Mouse (Mus musculus) T-helper 17 cell (primary cell): ENCODE measurements at regions not wholly inside any gene's neighbourhood (a gene's known extent, or its start where the extent isn't known, plus 50 kb on each side); places are given as distances from the start of the nearest gene placed in this dataset.
"Not testable (repeated sequence)": the region's sequence is repeated elsewhere in the genome, so short reads cannot be mapped to it uniquely, and the experiment has no call there.

ENCODE experiments used
- in situ Hi-C, 2 experiments: fragments of 300-600 bp; cut with MboI, MseI; formaldehyde crosslinking; loops; 1 replicate in 1 of 2; 2 replicates in 1 of 2; pipeline ENCODE4 v1.15.1; 2025; ENCODE audit warnings: high pct_unique_total_duplicates in 2 of 2

DNA sequence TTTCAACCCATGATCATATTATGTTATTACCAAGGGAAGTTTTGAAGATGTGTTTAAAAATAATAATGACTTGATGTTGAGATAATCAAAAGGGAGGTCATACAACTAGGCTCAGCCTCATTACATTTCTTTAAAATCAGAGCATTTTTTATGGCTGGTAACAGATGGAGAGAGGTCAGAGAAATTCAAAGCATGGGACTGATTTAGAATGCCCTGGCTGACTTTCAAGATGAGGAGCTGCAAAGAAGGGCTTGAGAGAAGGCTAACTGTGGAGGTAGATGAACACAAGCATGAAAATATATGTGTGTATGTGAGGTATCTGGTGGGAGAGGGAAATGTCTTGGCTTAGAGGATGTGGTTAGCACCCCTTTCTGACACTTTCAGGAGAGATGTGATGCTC, 502.6 kb upstream of the Gdi2 start:
- in situ Hi-C loops = not testable (repeated sequence)

- in situ Hi-C loops = not testable (repeated sequence)
Measured at GRCm38 (mm10) chr13:3037010-3037409, 500.9 kb upstream of the Gdi2 start.

DNA sequence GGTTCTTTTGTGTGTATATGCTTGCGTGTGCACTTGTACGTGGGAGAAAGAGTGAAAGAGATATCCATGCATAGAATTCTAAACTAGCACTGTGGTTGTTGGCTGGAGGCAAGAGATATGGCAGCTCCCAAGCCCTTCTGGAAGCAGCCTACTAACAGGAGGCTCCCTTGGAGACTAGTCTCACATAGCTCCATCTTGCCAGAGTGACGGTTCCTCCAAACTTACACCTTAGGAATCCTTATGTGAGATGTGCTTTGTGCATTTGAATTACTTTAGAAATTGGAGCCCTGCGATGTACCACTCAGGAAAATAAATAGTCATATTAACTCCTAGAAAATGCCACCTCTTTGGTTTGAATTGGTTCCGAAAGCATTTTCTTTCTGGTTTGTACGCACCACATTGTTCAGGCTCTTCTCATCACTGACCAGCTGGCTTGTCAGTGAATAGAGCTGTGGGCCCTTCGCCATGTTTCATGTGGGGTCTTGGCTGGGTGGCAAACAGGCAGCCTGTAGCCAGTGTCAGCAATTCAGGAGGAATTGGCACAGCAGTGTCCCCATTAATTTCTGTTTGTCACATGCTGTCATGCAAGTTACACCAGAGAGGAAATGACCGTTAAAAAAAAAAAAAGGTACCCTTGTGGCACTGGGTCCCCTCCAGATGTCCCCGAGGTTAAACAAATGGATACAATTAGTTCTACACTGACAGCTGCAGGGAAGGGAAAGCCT, 491.3 kb upstream of the Gdi2 start:
- in situ Hi-C loops = not testable (repeated sequence)

DNA sequence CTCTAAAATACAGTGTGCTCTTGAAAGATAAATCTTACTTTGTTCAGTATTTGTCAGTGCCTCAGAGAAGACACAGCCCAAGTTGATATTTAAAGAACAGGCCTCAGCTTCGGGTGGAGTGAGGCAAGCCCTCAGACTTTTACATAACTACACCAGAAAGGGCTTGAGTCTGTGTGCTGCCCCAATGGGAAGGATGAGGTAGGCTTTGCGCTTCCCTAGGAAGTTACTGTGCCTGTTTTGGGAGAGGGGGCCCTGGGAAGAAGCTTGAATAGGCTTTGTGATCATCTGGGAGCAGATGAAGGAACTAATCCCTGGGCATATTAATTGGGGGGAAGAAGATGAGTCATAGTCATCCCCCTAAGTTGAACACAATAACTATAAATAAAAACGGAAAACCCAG, 454.4 kb upstream of the Gdi2 start:
- in situ Hi-C loops = loop anchor here in 1 of 2 experiments (10.0 kb wide), 1 partner anchor 61 kb away; no protein-coding TSS in a partner anchor

DNA sequence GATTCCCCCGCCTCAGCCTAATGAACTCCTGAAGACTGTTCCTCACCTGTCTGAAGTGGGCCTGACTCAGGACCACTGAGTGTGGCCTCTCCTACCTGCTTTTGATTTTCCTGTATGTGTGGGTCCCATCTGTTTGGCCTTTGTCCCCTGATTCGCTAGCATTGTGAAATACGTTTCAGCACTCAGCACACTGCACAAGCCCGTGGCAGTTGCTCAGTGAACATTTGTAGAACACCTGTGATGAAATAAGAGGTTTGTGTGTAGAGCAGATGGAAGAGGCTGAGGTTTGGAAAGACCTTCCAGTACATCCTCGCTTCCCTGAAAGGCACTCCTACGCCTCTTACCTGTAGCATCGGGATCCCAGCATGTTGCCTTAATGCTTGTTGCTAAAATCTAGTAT, 447.9 kb upstream of the Gdi2 start:
- in situ Hi-C loops = loop anchor here in 1 of 2 experiments (10.0 kb wide), 1 partner anchor 55 kb away; no protein-coding TSS in a partner anchor

DNA sequence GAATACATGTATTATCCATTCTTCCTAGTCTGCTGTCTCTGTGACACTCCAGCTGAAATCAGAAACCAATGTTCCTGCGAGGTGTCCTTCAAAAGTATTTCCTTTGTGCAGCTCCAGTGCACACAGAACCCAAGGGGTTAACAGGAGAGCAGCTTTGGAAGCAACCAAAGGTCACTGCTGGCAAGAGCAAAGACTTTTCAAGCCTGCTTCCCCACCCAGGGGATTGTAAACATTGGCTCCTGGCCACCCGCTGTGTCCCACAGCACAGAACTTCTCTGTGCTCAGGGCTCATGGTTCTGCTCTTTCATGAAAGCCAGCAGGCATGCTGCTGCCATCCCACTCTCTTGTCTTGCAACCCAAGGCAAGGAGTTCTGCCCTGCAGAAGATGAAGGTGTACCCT, 431.3 kb upstream of the Gdi2 start:
- in situ Hi-C loops = not testable (repeated sequence)

DNA sequence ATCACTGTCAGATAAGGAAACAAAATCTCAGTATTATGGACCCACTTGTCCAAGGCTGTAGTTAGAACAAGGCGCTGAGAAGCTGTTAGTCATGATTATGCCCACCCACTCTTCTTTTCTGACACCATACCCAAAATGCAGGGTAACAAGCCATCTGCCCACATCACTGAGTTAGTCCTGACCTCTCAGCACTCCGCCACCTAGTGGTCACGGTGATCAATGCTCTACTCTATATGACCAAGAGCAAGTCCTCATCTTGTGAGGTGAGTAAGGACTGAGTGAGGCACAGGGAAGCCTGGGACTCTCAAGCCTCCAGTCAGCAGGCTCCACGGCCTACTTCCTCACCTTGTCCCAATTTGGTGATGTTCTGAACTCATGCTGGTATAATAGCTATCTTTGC, 409.7 kb upstream of the Gdi2 start:
- in situ Hi-C loops = loop anchor here in 1 of 2 experiments (5.0 kb wide), 1 partner anchor 279 kb away; no protein-coding TSS in a partner anchor

GRCm38 (mm10) chr13:3137281-3137680, 400.6 kb upstream of the Gdi2 start:
- in situ Hi-C loops = not testable (repeated sequence)

DNA sequence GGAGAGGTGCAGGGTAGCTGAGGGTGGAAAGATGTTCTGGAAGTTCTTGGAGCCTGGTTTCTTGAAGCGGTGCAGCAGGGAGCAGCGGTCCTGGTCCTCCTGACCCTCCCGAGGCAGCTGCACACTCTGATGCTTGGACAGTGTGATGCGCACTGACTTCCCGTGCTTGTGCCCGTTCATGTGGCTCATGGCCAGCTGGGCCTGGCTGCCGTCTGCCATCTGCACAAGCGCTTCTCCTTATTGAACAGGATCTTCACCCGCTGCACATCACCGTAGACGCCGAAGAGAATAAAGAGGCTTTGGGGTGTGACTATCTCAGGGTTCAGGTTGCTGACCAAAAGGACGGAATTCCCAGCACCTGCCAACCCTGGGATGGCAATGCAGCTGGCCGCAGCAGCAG, 399.2 kb upstream of the Gdi2 start:
- in situ Hi-C loops = no loop called here

DNA sequence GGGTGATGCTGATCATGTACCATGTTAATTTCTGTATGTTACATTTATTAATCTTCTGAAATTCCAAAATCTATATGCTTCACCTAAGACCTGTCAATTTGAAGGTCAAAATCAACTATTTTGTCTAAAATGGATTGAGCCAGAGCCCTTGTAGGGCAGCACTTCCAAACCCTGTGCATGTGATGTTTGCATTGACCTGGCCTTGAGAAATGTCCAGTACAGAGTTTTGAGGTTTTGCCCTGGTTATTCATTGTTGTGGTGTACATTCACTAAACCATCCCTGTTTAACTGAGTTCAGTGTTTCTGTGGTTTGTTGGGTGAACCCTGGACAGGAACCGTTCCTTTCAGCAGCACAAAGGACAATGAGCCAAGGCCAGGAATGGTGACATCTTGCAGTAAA, 392.4 kb upstream of the Gdi2 start:
- in situ Hi-C loops = loop anchor here in 1 of 2 experiments (10.0 kb wide), 1 partner anchor 61 kb away; no protein-coding TSS in a partner anchor
